Mouse (Mus musculus): Measurements from ENCODE around the gene Gpr150.
A peak's percentile ranks its signal among the peaks of the same experiment; 100 is the strongest.

Gene Gpr150

DNA sequence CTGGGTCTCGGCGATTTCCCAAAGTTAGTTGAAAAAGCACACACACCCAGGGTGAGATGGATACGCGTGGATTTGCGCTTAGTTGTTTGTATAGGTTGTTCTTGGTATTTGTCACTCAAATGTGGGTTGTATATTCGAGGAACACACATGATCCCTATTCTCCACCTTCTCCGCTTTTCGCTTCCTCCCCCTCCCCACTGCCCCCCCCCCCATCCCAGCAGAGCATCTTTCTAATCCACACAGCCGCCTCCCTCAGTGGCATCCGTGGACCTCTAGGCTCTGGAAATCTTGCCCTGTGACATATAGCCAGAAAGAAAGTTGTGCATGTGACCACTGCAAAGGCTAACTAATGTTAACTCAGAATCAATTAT lies at the start of gene Gpr150:
Gene Gpr150 (minus strand): TSS at position 101 of the 371 bp plus-strand sequence.
- no peak for DNase-seq (ENCODE audit: low spot score)

DNA sequence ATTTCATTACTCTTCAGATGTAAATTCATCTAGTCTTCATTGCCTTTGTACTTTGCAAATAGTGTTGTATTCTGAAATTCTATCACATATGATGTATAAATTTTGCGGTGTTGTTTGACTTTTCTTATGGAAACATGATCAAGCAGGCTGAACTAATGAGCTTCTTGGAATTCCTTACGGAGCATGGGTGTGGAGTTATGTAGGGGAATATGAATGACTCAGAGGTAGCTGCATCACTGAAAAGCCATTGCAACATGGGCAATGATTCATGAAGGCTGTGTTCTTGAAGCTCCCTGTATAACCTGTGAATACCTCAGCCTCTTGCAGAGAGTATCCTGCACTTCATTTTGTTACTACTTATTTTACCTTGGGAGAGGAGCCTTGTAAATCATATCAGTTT lies 45.2 kb upstream of the Gpr150 start:
- no peak for DNase-seq (ENCODE audit: low spot score)

- DNase-seq (ENCODE audit: low spot score) = peak; percentile 82
Observed at GRCm38 (mm10) chr13:76098493-76099303, 41.9 kb upstream of the Gpr150 start, which contains the start of the genes Arsk and Ttc37. Gene Arsk, minus strand, starts transcription at chr13:76098660. Gene Ttc37, plus strand, starts transcription at chr13:76098734.

DNA sequence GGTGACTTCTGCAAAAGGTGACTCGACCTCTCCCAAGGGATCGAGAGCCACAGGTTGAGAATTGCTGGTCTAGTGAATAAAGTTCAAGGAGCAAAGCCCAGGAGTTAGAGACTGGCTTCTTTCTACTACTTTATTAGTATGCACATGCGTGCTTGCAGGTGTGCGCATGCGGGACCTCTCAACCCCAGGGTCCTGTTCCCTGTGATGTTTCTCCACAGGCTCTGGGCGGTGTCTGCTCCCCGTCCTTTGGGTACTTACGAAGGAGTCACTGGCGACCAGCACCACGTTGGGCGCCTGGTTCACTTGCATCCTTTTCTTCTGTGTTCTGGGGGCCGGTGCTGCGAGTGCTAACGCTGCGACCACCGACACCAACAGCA lies 41.3 kb upstream of the Gpr150 start:
- no peak for DNase-seq (ENCODE audit: low spot score)

- no peak for DNase-seq (ENCODE audit: low spot score)
Observed at GRCm38 (mm10) chr13:76074323-76074722, 17.5 kb upstream of the Gpr150 start.

- no peak for DNase-seq (ENCODE audit: low spot score)
Observed at GRCm38 (mm10) chr13:76064363-76064945, 7.7 kb upstream of the Gpr150 start.

DNA sequence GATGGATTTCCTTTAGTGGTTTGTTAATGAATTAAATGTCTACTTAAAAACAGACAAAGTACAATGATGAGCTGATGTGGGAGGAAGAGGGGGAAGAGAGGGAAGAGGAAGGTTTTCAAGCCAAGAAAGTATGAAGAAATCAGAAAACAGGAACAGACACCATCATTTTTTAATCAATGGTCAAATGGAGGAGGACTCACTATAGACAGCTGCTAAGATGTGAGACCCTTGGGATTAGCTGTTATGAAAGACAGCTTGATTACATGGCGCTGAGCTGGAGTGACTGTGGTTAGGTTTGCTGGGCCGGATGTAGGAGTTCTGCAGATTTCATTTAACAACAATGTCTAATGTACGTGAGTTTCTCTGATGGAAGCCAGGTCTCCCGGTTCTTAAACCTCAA lies 6.8 kb upstream of the Gpr150 start:
- DNase-seq (ENCODE audit: low spot score) = no peak

DNA sequence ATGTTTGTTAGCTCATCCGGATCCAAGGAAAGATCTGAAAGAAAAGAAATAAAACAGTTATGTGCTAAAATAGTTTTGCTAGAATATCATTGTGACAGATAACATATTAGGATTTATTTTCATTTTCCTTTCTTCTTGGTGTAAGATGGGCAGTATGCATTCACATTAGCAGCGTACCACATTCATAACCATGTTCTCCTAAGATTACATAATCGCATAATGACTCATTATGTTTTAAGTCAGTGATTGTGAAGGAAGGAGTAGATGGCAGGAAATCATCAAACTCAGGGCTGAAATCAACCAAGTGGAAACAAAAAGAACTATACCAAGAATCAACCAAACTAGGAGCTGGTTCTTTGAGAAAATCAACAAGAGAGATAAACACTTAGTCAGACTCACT lies 5.8 kb upstream of the Gpr150 start:
- no peak for DNase-seq (ENCODE audit: low spot score)

- DNase-seq (ENCODE audit: low spot score) = no peak
Observed at GRCm38 (mm10) chr13:76062126-76062525, 5.3 kb upstream of the Gpr150 start.

GRCm38 (mm10) chr13:76059591-76059990 lies 2.8 kb upstream of the Gpr150 start:
- no peak for DNase-seq (ENCODE audit: low spot score)

DNA sequence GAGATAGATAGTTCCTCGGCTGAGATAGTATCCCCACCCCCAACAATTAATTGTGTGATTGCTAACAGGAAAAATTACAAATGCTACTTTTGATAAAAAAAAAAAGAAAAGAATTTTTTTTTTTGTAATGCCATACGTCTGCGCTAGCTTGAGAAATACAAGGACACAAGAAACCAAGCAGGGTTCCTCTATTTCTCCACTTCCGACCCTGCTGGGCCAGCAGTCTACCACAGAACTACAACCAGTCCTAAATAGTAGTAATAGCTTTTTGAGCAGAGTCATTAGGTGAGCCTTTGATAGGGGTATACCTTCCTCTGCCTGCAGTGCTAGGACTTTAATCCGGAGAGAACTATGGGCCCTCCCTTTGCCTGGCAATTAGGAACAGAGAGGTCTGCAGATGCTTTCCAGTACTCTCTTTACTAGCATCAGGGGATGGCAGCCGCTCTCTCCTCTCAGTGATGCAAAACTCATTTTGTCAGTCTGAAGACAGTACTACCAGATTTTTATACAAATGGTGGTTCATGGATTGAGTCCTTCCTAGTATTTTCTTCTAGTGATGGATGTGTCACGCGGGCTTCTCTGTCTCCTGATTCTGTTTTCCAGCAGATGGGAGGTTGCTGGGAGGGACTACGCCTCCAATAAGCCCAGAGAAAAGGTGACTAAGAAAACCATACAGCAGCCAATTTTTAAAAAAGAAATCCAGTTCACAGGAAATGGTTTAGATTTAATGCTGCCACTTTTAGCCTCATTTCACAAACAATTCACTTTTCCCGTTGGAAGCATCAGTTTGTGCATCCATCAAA lies 672 bp upstream of the Gpr150 start:
- no peak for DNase-seq (ENCODE audit: low spot score)

DNA sequence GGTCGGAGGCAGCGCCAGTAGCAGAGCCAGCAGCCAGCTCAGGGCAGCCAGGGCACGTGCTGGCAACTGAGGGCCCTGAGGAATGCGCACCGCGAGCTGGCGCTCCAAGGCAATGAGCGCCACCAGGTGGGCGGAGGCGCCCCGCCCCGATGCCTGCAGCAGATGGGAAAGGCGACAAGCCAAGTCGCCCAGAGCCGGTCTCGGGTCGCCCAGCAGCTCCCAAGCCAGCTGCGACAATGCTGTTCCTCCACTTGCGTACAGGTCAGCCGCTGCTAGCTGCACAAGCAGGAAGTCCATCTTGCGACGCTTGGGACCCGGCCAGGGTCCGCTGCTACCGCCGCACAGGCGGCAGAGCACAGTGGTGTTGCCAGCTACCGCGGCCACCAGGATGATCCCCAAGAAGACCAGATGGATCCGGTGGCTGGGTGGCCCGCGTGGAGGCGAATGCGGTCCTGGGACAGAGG lies 503 bp downstream of the Gpr150 start:
- no peak for DNase-seq (ENCODE audit: low spot score)

- DNase-seq (ENCODE audit: low spot score) = no peak
Observed at GRCm38 (mm10) chr13:76055391-76056232, 1.2 kb downstream of the Gpr150 start.

- no peak for DNase-seq (ENCODE audit: low spot score)
Observed at GRCm38 (mm10) chr13:76044971-76045370, 11.8 kb downstream of the Gpr150 start.

GRCm38 (mm10) chr13:76042455-76042854 lies 14.3 kb downstream of the Gpr150 start:
- DNase-seq (ENCODE audit: low spot score) = no peak

DNA sequence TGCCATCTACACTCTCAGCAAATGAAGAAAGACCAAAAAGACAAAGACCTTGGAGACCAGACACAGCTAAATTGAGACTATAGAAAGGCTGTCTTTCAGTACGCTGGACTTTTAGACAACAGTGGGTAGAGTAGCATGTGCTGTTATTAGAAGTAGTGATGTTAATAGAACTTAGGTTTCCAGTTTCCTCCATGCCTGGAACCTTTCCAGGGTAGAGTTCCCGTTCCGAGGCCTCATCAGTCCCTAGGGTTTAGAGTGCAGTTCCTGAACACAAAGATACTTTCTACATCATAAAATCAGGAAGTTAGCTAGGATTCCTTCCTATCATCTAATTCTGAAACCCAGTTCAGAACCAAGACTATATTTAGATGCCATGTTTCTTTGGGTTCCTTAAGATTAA lies 32.2 kb downstream of the Gpr150 start:
- DNase-seq (ENCODE audit: low spot score) = no peak

- no peak for DNase-seq (ENCODE audit: low spot score)
Observed at GRCm38 (mm10) chr13:76021782-76022181, 35.0 kb downstream of the Gpr150 start.

GRCm38 (mm10) chr13:76018844-76019400 lies 37.9 kb downstream of the Gpr150 start:
- no peak for DNase-seq (ENCODE audit: low spot score)

DNA sequence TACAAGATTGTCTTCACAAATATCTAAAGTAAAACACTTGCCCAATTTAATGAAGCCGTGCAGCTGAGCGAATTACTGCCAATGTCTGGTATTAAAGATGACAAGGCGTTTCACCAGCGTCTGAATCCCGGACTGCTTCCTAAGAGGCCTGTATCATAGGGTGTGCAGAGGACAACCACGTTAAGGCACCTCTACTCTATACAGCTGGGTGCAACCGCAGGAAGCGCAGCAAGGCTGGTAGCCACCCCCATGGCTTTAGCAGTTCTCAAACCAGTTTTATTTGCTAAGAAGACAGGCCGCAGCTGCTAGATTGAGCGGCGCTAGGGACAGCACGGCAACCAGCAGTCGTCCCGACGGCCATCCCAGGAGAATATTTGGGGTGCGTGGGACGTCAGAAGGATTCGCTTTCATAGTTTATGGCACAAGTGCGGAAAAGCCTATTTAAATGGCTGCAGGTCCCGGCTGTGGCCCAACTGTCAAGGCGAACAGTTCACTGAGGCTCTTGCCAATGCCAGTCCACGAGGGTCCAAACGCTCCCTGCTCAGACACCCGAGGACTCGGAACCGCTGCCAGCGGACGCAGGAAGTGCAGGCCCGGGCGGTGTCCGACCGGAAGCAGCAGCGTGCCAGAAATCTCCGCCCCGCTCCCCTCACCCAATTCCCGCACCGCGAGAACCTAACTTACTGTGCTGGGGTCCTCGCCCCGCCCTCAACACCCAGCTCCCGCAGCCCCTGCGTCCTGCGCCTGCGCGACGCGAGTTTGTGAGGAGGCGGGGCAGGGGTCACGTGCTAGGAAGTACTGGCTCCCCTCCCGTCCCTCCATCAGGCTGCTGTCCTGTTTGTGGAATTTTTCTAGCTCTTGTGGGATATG lies 38.6 kb downstream of the Gpr150 start, which contains the start of gene Rfesd:
Gene Rfesd (minus strand): TSS at position 746 of the 870 bp plus-strand sequence.
- DNase-seq (ENCODE audit: low spot score) = peak; percentile 93

DNA sequence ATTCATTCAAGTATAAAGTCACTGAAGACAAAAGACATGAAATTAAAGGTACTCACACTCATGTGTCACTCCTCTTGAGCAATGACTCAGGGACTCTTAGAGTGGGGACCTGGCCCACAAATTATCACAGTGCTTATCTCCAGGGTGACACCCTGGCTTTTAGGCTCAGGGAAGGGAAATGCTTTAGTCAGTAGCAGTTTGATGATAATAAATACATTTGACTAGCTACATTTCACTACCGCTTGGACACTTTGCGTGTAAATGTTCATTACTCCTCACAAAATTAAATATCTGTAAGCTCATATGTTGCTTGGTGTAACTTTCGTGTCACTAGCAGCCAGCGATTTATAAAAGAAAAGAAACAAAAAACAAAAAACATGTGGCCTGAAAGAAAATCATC lies 39.3 kb downstream of the Gpr150 start:
- DNase-seq (ENCODE audit: low spot score) = no peak

All from urinary bladder, postnatal 10 days (tissue).